In the genomic region with DNA sequence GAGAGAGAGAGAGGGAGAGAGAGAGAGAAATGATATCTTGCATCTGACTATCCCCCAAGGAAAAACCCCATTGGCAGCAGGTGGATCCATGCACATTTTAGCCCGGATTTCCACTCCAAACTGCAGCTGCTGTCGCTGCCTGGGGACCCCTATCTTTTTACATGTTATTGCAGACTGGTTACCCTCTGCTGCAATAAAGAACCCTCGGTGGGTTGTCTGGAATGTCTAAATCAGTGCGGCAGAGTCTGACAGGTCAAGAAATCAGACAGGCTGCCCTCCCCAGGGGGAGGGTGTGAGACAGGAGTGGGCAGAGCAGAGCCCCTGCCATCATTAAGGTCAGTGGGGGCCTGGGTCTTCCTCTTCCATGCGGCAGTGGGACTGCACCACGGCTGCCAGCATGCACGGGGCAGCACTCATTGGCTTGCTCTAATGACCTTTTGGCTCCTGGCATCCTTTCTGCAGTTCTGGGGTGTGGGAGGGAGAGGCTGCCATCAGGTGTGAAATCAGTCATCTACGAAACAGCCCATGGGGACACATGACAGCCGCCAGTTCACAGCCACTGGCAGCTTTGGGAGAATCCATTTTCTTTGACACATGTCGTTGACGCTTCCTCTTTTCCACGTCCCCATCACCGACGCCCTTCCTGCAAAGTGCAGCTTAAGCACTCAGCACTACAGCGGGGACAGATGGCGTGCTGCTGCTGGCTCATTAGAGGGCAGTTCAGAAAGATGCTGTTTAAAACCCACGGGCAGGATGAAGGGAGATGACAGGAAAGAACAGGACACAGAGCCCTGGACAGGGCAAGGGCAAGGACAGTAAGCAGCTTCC, we compare ENCODE assay signal across 10 mouse cellular contexts.
A peak's percentile ranks its signal among the peaks of the same experiment; 100 is the strongest.
DNase-seq lines count a peak whose midpoint lies in the region; ATAC-seq lines count a peak whose summit lies in the region.
"Had no signal": no experiment of that assay in that cellular context is flagged by ENCODE, and none has a peak within 500 bp of the region (broad histone marks: within the 10 kb centered on the region; RNA-seq: fewer than 3 reads in every experiment).

No protein-coding gene starts in this region.

- intact Hi-C loops in left cerebral cortex, postnatal 36 days (cut with DNase I) = no loop called here

- 46% methylated on average over 17 of the region's 17 CpGs for WGBS in forebrain, embryonic 13.5 days

- no peak for ATAC-seq in forebrain, embryonic 13.5 days
- ATAC-seq in monocyte, adult 5-6 weeks (replicated peaks; ENCODE audit: insufficient number of reproducible peaks, low FRiP score, low TSS enrichment, poor library complexity, severe bottlenecking) = peak; percentile 86
- ATAC-seq: intestine, embryonic 16.5 days had no signal

- DNase-seq in embryo, embryonic 11 days = peak; percentile 53
- DNase-seq in induced T-regulatory cell, adult 2 months (ENCODE audit: low read depth) = peak; percentile 4
- DNase-seq in left cerebral cortex, postnatal 36 days (ENCODE audit: low spot score in 2 of 2) = no peak
- no peak for DNase-seq in cerebellum, adult 11-12 months
- no peak for DNase-seq in ovary, postnatal 10 days (ENCODE audit: low spot score)
- DNase-seq: cerebellum, postnatal 36 days had no signal

- H3K4me2 ChIP-seq in forebrain, embryonic 13.5 days = no peak overlapping the region

- H3K9ac ChIP-seq in forebrain, embryonic 13.5 days = no peak overlapping the region
- H3K9ac ChIP-seq: liver, embryonic 14.5 days had no signal

- peaks cover 4% of the 10 kb centered on the region; the same call in 1 of the 2 replicates for H3K27me3 ChIP-seq in forebrain, embryonic 13.5 days

- H3K36me3 ChIP-seq in forebrain, embryonic 13.5 days (ENCODE audit: poor library complexity, severe bottlenecking) = no peaks in the 10 kb centered on the region

- H3K4me1 ChIP-seq in forebrain, embryonic 13.5 days = peaks cover 22% of the 10 kb centered on the region

- peak overlapping the region; percentile 12 for H3K27ac ChIP-seq in forebrain, embryonic 13.5 days
- H3K27ac ChIP-seq: liver, embryonic 14.5 days had no signal

- H3K9me3 ChIP-seq in forebrain, embryonic 13.5 days (replicated peaks) = 0 out of 2 replicates have a peak, but pooled peaks cover 4% of the 10 kb centered on the region

- no peak overlapping the region for H3K4me3 ChIP-seq in forebrain, embryonic 13.5 days

Comparison
In these comparisons a context has a peak if more than half of its experiments do, and no peak if none do; other contexts are left out.
1. DNase-seq: peak in embryo, embryonic 11 days (single experiment) and induced T-regulatory cell, adult 2 months (single experiment); none in left cerebral cortex, postnatal 36 days (0 of 2), cerebellum, adult 11-12 months (single experiment) and ovary, postnatal 10 days (single experiment).